Mouse (Mus musculus) left cerebral cortex, adult 8-10 months (tissue): Measurements from ENCODE around the gene Spata31. TPM values are rescaled to one million over a fixed set of nuclear protein-coding genes. Genes with fewer than 3 reads are reported as not detected.

Experiments
- DNase-seq, 2 experiments: peaks; one replicate each; pipeline ENCODE4 v3.0.0; 2022; ENCODE audit warnings: low spot score in 2 of 2
- total RNA-seq, 4 experiments: library from RNA; stranded (reverse); gene quantifications; 2 replicates each; pipeline ENCODE4 v1.2.4; 2022

The Spata31 gene
- total RNA-seq: not detected

- no peak for DNase-seq
Measured at GRCm38 (mm10) chr13:64917191-64917590, at the start of gene Spata31. Gene Spata31, plus strand, starts transcription at chr13:64917406.

GRCm38 (mm10) chr13:64903132-64903531, 14.1 kb upstream of the Spata31 start:
- DNase-seq: no peak

DNA sequence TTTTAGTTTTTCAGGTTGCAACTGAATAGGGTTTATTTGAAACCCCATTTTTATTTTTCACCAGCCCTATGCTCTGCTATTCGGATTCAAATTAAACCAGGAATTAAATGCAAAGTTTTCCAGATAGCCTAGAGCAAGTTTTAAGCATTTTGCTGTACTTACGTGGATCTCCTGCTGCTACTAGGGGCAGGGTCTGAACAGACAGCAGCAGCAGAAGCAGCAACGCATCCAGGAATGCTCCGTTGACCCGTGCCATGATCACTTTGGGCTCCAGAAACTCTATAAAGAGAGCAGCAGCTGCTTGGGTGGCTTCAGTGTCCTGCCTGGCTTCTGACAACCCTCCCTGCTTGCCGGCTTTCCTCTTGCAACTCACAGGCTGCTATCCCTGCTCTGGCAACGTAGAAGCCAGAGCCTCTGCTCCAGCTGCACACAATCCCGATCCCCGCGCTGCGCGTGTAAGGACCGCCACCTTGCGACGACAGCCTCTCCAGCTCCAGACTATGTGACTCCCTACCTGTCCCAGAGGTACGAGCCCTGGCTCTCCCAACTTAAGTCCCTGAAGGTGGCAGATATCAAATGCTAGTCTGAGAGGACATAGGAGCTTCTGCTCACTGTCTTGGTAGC, 13.5 kb upstream of the Spata31 start, which contains the start of gene Cntnap3:
Gene Cntnap3, minus strand, starts transcription at position 371 of the 624 bp plus-strand sequence.
- DNase-seq: peak; percentile 11 to 13

Other genes starting within 250 kb of the Spata31 start
- gene Cntnap3, start 13.5 kb upstream of the Spata31 start, total RNA-seq: 1 to 10 TPM; 6.1 to 7.7 (median 7.0) TPM
- not detected for gene Spata31d1c, start 115.7 kb downstream of the Spata31 start, total RNA-seq
- gene Prss47, start 135.4 kb downstream of the Spata31 start, total RNA-seq: not detected
- gene Mfsd14b, start 195.6 kb downstream of the Spata31 start, total RNA-seq: 10 to 100 TPM; 39.7 to 45.0 (median 41.7) TPM
- gene Olfr465-ps1, start 220.7 kb downstream of the Spata31 start, total RNA-seq: not detected
- gene Olfr466, start 232.8 kb downstream of the Spata31 start, total RNA-seq: not detected